Mouse (Mus musculus): ENCODE data around the gene Plekhs1.
"Not testable (repeated sequence)": the region's sequence is repeated elsewhere in the genome, so short reads cannot be mapped to it uniquely, and the experiment has no call there.

Gene Plekhs1

DNA sequence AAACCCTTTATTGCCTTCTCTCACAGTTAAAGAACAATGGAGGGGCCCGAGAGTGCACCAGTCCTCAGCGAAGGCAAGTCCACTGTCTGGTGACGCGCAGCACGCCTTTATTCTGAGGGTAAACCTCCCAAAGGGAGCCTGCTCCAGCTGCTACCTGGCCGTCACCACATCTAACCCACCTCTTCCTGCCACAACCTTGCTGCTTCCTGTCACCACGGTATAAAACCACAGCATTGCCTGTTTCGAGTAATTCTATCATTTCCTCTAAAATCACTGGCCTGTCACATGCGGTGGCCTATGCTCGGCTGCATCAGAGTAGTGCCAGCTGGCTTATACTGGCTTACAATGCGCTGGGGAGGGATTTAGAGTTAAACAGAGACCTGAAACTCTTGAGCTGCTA is 69.1 kb downstream of the Plekhs1 start:
- DNase-seq (ENCODE audit: low read depth): not testable (repeated sequence)

DNA sequence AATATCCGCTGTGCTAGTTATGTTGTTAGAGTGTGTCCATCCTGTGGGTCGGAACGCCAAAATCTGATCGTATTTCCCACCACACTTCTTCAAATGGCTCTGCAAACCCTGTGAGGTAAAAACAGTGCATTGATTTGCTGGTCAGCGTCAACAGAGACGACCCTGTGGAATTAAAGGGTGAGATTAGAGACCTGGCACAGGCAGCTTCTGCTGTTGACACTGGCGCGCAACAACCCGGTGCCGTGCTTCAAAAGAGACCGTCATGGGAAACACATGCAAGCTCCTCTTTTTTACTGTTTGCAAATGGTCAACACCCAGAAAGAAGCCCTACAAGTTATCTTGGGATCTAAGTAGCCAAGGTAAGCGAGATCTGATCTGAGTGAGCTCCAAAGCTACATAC is 69.8 kb downstream of the Plekhs1 start:
- DNase-seq (ENCODE audit: low read depth): no peak

DNA sequence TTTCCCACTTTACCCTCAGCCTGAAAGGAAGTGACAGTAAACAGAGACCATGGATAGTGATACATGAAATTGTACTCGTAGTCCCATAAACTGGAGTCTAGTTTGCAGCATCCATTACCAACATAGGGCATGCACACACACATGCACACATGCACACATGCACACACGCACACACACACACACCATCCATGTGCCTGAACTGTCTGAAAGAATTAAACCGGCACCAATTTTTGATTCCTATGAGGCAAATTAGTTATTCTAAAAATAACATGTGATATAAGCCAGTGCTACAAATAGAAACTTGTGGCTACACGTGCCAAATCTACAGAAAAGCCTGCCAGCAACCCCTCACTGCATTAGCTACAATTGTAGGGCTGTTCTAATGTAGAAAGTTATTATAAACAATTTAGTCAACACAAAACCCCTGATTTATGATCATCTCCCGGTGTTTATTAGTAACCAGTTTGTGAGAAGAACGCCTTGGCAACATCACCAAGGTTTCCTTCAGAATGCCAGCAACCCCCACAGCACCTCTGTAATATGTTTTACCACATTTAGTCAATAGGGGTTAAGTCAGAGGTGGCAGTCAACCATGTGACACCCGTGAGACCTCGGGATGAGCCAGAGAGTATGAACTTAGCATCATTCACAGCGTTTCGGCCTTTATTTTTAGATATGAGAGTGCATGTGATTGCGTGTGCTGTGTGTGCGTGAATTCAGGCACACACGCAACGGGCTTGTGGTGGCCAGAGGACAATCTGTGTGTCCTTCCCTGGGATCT is 72.0 kb downstream of the Plekhs1 start:
- no peak for DNase-seq (ENCODE audit: low read depth)

DNA sequence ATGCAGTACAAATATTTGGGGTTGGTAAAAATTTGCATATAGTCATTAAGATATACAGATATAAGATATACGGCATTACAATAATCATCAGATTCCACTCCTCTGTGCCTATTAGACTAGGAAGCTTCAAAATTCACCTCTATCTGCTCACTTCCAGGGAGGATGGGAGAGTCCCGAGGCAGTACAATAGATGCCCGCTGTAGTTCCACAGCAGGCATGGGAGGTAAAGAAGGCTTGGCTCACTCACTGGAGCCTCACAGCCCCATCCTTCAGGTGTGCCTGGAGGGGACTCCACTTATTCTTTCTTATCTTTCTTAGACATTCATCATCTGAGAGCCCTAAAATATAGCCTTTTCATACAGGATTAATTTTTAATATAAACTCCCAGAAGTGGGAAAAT is 72.9 kb downstream of the Plekhs1 start:
- DNase-seq (ENCODE audit: low read depth): no peak

DNA sequence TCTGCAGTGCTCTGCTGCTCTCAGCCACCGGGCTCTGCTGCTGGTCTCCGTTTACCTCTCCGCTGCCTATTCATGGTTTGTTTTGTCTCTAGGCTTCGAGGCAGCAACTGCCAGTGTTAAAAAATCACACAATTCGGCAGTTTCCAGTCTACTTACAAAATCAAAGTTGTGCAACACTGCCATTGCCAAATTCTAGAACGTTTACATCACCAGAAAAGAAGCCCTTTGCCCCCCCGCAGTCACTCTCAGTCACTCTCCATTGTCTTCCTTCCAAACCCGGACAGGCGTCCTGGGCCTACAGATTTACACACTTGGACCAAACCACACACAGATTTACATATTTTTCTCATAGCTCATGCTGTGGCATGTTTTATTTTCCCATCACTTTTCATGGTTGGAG is 73.6 kb downstream of the Plekhs1 start:
- no peak for DNase-seq (ENCODE audit: low read depth)

DNA sequence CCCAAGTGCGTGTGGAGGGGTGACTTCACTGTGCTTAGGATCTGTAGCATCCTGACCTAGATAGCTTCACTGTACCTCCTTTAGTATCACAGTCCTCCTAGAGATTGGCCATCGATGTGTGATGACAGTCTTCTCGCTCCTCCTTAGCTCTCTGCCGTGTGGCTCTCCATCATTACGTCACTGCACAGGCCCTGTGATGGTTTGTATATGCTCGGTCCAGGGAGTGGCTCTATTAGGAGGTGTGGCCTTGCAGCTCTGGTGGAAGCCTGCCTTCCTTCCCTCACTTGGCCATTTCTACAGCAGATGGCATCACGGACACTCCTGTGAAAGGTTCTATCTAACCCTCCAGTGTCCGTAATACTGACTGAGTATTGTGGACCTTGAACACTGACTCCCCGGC is 74.3 kb downstream of the Plekhs1 start:
- no peak for DNase-seq (ENCODE audit: low read depth)

All from c-Kit-positive CD71-negative TER-119-negative erythroid progenitor cells, embryonic 14.5 days (primary cell).